Mouse (Mus musculus) embryonic facial prominence, embryonic 12.5 days (tissue): ENCODE results near the gene Trpv2. TPM values are rescaled to one million over a fixed set of nuclear protein-coding genes. Genes with fewer than 3 reads are reported as not detected.

ENCODE experiments used
- ATAC-seq: fragments of 200-750 bp; cut with Nextera tagmentation; 2 replicates; pipeline ENCODE4 v1.8.0; 2017; ENCODE audit not compliant: insufficient number of reproducible peaks, insufficient read depth, low FRiP score, low TSS enrichment
- H3K27ac ChIP-seq: fragments of 300-500 bp; sonication (generic); 2 replicates; pipeline ENCODE4 v1.5.1; 2016; ENCODE audit warnings: mild to moderate bottlenecking
- H3K27me3 ChIP-seq: fragments of 300-500 bp; sonication (generic); 2 replicates; pipeline ENCODE4 v1.6.1; 2016; ENCODE audit warnings: mild to moderate bottlenecking, moderate library complexity
- H3K36me3 ChIP-seq: fragments of 300-500 bp; sonication (generic); 2 replicates; pipeline ENCODE4 v1.6.1; 2016; ENCODE audit warnings: mild to moderate bottlenecking
- H3K4me1 ChIP-seq: fragments of 300-500 bp; sonication (generic); 2 replicates; pipeline ENCODE4 v1.6.1; 2016
- H3K4me2 ChIP-seq: fragments of 300-500 bp; sonication (generic); replicated peaks from 2 replicates; pipeline ENCODE4 v1.6.1; 2016; ENCODE audit warnings: mild to moderate bottlenecking, moderate library complexity
- H3K4me3 ChIP-seq: fragments of 300-500 bp; sonication (generic); 2 replicates; pipeline ENCODE4 v1.5.1; 2016; ENCODE audit warnings: mild to moderate bottlenecking
- H3K9ac ChIP-seq: fragments of 300-500 bp; sonication (generic); 2 replicates; pipeline ENCODE4 v1.6.1; 2016; ENCODE audit warnings: mild to moderate bottlenecking, moderate library complexity
- H3K9me3 ChIP-seq: fragments of 300-500 bp; sonication (generic); 2 replicates; pipeline ENCODE4 v1.6.1; 2016; ENCODE audit warnings: mild to moderate bottlenecking, moderate library complexity
- WGBS: fragments of 180-500 bp; shearing (Covaris S2); methylation state at CpG from one replicate; pipeline ENCODE4 v1.1.7; 2016; 5-methylcytosine and 5-hydroxymethylcytosine counted together
- polyA plus RNA-seq: library from polyadenylated mRNA; unstranded; fragments of >200 nt; fragmentation: Nextera tagmentation; extraction: Ambion mirVana; gene quantifications from 2 replicates; pipeline ENCODE4 v1.2.1, GENCODE M21; 2016

Trpv2 gene
- polyA plus RNA-seq, 1 experiment from 2014 or later: 4.5 TPM

GRCm38 (mm10) chr11:62563590-62563989 is 10.7 kb upstream of the Trpv2 start:
- H3K36me3 ChIP-seq: no peaks in the 10 kb centered on the region
- no peak overlapping the region for H3K4me2 ChIP-seq
- H3K9me3 ChIP-seq: no peaks in the 10 kb centered on the region
- no peaks in the 10 kb centered on the region for H3K4me1 ChIP-seq
- H3K4me3 ChIP-seq: no peak overlapping the region
- no peaks in the 10 kb centered on the region for H3K27me3 ChIP-seq
- no peak for ATAC-seq
- H3K27ac ChIP-seq: no peak overlapping the region
- H3K9ac ChIP-seq: no peak overlapping the region
- WGBS: 84% methylated on average over 2 of the region's 2 CpGs

- no peak overlapping the region for H3K9ac ChIP-seq
- H3K4me1 ChIP-seq: no peaks in the 10 kb centered on the region
- WGBS: 59% methylated on average over 7 of the region's 7 CpGs
- H3K27ac ChIP-seq: no peak overlapping the region
- no peaks in the 10 kb centered on the region for H3K9me3 ChIP-seq
- no peaks in the 10 kb centered on the region for H3K36me3 ChIP-seq
- H3K27me3 ChIP-seq: no peaks in the 10 kb centered on the region
- H3K4me3 ChIP-seq: no peak overlapping the region
- ATAC-seq: peak; percentile 52; the same call in 1 of the 2 replicates
- H3K4me2 ChIP-seq: no peak overlapping the region
These were observed 8.5 kb upstream of the Trpv2 start for GRCm38 (mm10) chr11:62565747-62566146.

DNA sequence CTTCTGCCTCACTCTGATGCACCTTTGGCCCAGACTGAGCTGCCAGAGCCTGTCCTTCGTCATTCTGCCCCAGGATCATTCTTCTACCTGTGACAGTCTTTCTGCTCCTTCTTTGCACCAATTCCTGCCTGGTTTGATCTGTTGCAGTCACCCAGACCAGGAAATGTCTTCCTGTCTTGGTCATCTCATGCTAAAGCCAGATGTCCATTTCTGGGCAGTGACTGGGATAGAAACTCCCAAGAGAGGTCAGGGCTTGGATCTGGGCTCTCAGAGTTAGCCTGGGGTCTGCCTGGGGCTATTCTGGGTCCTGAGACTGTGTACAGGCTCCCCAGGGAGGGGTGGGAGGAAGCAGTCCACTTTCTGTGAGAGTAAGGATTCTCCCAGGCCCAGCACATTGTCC is 8.1 kb upstream of the Trpv2 start:
- no peak overlapping the region for H3K4me2 ChIP-seq
- H3K4me3 ChIP-seq: no peak overlapping the region
- no peak overlapping the region for H3K9ac ChIP-seq
- no peaks in the 10 kb centered on the region for H3K27me3 ChIP-seq
- no peaks in the 10 kb centered on the region for H3K36me3 ChIP-seq
- H3K9me3 ChIP-seq: no peaks in the 10 kb centered on the region
- WGBS: 70% methylated on average over 1 of the region's 1 CpGs
- no peaks in the 10 kb centered on the region for H3K4me1 ChIP-seq
- ATAC-seq: no peak
- H3K27ac ChIP-seq: no peak overlapping the region

DNA sequence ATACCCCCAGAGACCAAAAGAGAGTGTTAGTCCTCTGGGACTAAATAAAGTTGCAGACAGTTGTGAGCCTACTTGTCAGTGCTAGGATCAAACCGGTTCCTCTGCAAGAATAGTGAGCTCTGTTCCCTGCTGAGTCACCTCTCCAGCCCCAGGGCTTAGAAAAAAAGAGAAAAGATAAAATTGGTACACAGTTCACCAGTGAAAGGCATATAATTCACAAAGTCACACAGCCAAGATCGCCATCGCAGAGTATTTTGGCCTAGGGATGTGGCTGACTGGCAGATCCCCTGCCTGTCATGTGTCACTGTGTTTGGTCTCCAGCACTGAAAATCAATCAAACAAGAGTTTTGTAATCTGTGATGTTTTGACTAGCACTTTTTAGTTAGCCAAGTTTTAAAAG is 6.0 kb upstream of the Trpv2 start:
- no peaks in the 10 kb centered on the region for H3K4me1 ChIP-seq
- H3K9me3 ChIP-seq: no peaks in the 10 kb centered on the region
- H3K4me3 ChIP-seq: no peak overlapping the region
- WGBS: 63% methylated on average over 3 of the region's 3 CpGs
- ATAC-seq: no peak
- no peaks in the 10 kb centered on the region for H3K36me3 ChIP-seq
- no peak overlapping the region for H3K27ac ChIP-seq
- H3K9ac ChIP-seq: no peak overlapping the region
- H3K27me3 ChIP-seq: no peaks in the 10 kb centered on the region
- H3K4me2 ChIP-seq: no peak overlapping the region

GRCm38 (mm10) chr11:62574703-62575085 is 408 bp downstream of the Trpv2 start:
- H3K27me3 ChIP-seq: peaks cover 5% of the 10 kb centered on the region; the same call in 1 of the 2 replicates
- H3K36me3 ChIP-seq: no peaks in the 10 kb centered on the region
- H3K4me2 ChIP-seq: no peak overlapping the region
- H3K4me1 ChIP-seq: peaks cover 11% of the 10 kb centered on the region
- H3K4me3 ChIP-seq: no peak overlapping the region
- H3K9me3 ChIP-seq: no peaks in the 10 kb centered on the region
- no peak for ATAC-seq
- H3K9ac ChIP-seq: no peak overlapping the region
- no peak overlapping the region for H3K27ac ChIP-seq
- 73% methylated on average over 4 of the region's 4 CpGs for WGBS

- H3K9me3 ChIP-seq: no peaks in the 10 kb centered on the region
- ATAC-seq: peak; percentile 54; the same call in 1 of the 2 replicates
- H3K4me2 ChIP-seq: peak overlapping the region; percentile 99
- WGBS: 2% methylated on average over 9 of the region's 9 CpGs
- H3K4me3 ChIP-seq: peak overlapping the region; percentile 51
- peaks cover 5% of the 10 kb centered on the region; the same call in 1 of the 2 replicates for H3K27me3 ChIP-seq
- H3K27ac ChIP-seq: 0 out of 2 replicates have a peak overlapping the region, but pooled peaks have one; percentile 57
- H3K36me3 ChIP-seq: no peaks in the 10 kb centered on the region
- H3K9ac ChIP-seq: peak overlapping the region; percentile 54
- peaks cover 11% of the 10 kb centered on the region for H3K4me1 ChIP-seq
These were observed 992 bp downstream of the Trpv2 start for GRCm38 (mm10) chr11:62575297-62575658.

DNA sequence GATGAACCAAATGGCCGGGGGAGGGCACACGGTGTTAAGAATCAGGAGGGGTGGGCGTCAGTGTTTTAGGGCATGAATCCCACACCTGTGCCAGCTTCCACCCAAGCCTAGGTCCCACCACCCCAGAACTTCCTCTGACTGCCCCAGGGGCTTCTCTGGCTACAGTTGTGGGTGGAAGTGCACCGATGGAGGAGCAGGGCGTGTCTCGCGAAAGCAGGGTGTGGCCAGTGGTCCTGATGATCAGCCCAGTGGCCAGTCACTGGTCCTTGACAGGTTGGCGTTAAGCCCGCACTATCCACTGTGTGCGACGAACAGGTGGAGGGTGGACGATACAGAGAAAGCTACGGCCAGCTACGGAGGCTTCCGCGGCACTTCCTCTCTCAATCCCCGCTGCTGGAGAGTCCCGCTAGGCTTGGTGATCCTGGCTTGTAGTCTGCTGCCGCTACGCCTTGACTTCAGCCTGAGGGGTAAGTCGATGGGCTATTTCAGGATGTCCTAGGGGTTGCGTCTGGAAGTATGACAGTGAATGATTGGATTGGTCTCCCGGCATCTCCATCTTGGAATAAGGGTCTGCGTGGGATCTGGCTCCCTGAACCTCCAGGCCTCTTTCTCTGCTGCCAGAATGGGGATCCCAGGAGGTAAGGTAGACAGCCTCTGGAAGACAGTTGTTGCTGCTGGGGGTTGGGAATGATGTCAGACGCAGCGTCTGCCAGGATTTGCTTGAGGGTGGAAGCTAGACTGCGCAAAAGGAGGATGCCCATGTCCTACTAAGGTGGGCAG is 1.6 kb downstream of the Trpv2 start:
- Histone ChIP-seq H3K27me3 (peaks cover 5% of the 10 kb centered on the region; the same call in 1 of the 2 replicates), H3K9ac (peak overlapping the region; percentile 54), H3K9me3 (no peaks in the 10 kb centered on the region), H3K4me1 (peaks cover 11% of the 10 kb centered on the region), H3K4me2 (peak overlapping the region; percentile 99), H3K36me3 (no peaks in the 10 kb centered on the region), H3K4me3 (peak overlapping the region; percentile 51), H3K27ac (0 out of 2 replicates have a peak overlapping the region, but pooled peaks have one; percentile 57)
- ATAC-seq: 0 out of 2 replicates have a peak, but pooled peaks have one; percentile 43
- 7% methylated on average over 27 of the region's 27 CpGs for WGBS

GRCm38 (mm10) chr11:62576530-62577152 is 2.4 kb downstream of the Trpv2 start:
- H3K27me3 ChIP-seq: peaks cover 5% of the 10 kb centered on the region; the same call in 1 of the 2 replicates
- peaks cover 11% of the 10 kb centered on the region for H3K4me1 ChIP-seq
- H3K9me3 ChIP-seq: no peaks in the 10 kb centered on the region
- H3K27ac ChIP-seq: no peak overlapping the region
- 59% methylated on average over 16 of the region's 16 CpGs for WGBS
- H3K4me2 ChIP-seq: peak overlapping the region; percentile 99
- no peak overlapping the region for H3K4me3 ChIP-seq
- no peak overlapping the region for H3K9ac ChIP-seq
- no peaks in the 10 kb centered on the region for H3K36me3 ChIP-seq
- ATAC-seq: no peak

DNA sequence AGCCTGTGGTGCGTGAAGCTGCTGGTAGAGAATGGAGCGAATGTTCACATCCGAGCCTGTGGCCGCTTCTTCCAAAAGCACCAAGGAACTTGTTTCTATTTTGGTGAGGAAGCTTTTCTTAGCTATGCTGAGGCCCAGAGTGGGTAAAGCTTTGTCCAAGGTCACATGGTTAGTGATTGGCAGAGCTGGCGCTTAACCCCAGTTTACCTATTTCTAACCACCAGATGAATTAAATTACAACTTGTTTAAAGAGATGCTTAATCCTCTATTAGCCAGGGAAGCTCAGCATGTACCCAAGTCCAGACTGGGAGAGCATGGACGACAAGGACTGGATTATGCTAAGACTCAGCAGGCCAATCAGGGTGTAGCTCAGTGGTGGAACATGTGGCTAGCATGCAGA is 8.7 kb downstream of the Trpv2 start:
- WGBS: 73% methylated on average over 6 of the region's 6 CpGs
- Histone ChIP-seq H3K9me3 (no peaks in the 10 kb centered on the region), H3K36me3 (no peaks in the 10 kb centered on the region), H3K4me2 (no peak overlapping the region), H3K27ac (no peak overlapping the region), H3K4me1 (no peaks in the 10 kb centered on the region), H3K4me3 (no peak overlapping the region), H3K27me3 (no peaks in the 10 kb centered on the region), H3K9ac (no peak overlapping the region)
- ATAC-seq: no peak

GRCm38 (mm10) chr11:62584671-62585206 is 10.5 kb downstream of the Trpv2 start:
- Histone ChIP-seq H3K4me1 (no peaks in the 10 kb centered on the region), H3K4me2 (no peak overlapping the region), H3K27ac (no peak overlapping the region), H3K36me3 (no peaks in the 10 kb centered on the region), H3K27me3 (no peaks in the 10 kb centered on the region), H3K9me3 (no peaks in the 10 kb centered on the region), H3K9ac (no peak overlapping the region), H3K4me3 (no peak overlapping the region)
- WGBS: 83% methylated on average over 9 of the region's 9 CpGs
- no peak for ATAC-seq

- H3K27ac ChIP-seq: no peak overlapping the region
- H3K4me2 ChIP-seq: no peak overlapping the region
- H3K9me3 ChIP-seq: no peaks in the 10 kb centered on the region
- no peak for ATAC-seq
- H3K4me3 ChIP-seq: no peak overlapping the region
- H3K27me3 ChIP-seq: no peaks in the 10 kb centered on the region
- WGBS: 86% methylated on average over 5 of the region's 5 CpGs
- no peaks in the 10 kb centered on the region for H3K36me3 ChIP-seq
- H3K9ac ChIP-seq: no peak overlapping the region
- H3K4me1 ChIP-seq: no peaks in the 10 kb centered on the region
These were observed 12.7 kb downstream of the Trpv2 start for GRCm38 (mm10) chr11:62587034-62587433.

- Histone ChIP-seq H3K4me3 (no peak overlapping the region), H3K4me1 (no peaks in the 10 kb centered on the region), H3K27ac (no peak overlapping the region), H3K9ac (no peak overlapping the region), H3K36me3 (no peaks in the 10 kb centered on the region), H3K27me3 (no peaks in the 10 kb centered on the region), H3K4me2 (no peak overlapping the region), H3K9me3 (no peaks in the 10 kb centered on the region)
- 75% methylated on average over 10 of the region's 10 CpGs for WGBS
- ATAC-seq: no peak
These were observed 15.1 kb downstream of the Trpv2 start for GRCm38 (mm10) chr11:62589391-62589790.
